Mouse (Mus musculus): ENCODE results near the gene Traf3ip3.

DNA sequence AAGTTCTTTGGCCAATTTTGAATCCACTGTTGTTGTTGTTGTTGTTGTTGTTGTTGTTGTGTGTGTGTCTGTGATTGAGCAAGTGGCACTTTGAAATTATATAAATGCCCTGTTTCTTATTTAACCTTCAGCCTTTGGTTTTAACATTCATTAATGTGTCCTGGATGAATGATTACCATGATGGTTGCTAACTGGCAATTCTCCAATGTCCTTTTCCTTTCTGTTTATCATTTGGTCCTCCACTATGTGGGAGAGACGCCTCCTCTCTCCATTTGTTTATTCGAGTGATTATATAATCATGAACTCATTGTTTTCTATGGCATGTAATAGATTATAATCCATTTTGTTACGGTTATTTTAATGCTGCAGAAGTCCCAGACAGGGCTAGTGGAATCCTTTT is 29.0 kb upstream of the Traf3ip3 start:
- no peak for TF ChIP-seq POLR2A (IDR thresholded peaks at IDR 0.05; ENCODE audit: insufficient read length, low read depth)
- no peak for TF ChIP-seq MYOG (IDR thresholded peaks at IDR 0.05; ENCODE audit: control insufficient read depth in 1 of 3, insufficient read depth in 1 of 3, insufficient read length in 2 of 3, low read depth in 2 of 3)
- TF ChIP-seq TCF12 (IDR thresholded peaks at IDR 0.05; ENCODE audit: insufficient read depth, poor library complexity, severe bottlenecking), result no peak
- no peak for TF ChIP-seq MAX (IDR thresholded peaks at IDR 0.05; ENCODE audit: low read depth)
- TF ChIP-seq TCF3 (IDR thresholded peaks at IDR 0.05; ENCODE audit: insufficient read length, low read depth), result no peak
- TF ChIP-seq POLR2AphosphoS2 (IDR thresholded peaks at IDR 0.05; ENCODE audit: insufficient read length, low read depth), result no peak
- TF ChIP-seq CEBPB (IDR thresholded peaks at IDR 0.05; ENCODE audit: insufficient read depth, poor library complexity, severe bottlenecking), result no peak
- TF ChIP-seq USF1 (IDR thresholded peaks at IDR 0.05; ENCODE audit: low read depth), result no peak
- no peak for TF ChIP-seq MYOD1 (IDR thresholded peaks at IDR 0.05; ENCODE audit: control insufficient read depth in 1 of 3, insufficient read length in 2 of 3, low read depth in 2 of 3)
- no peak for TF ChIP-seq REST (IDR thresholded peaks at IDR 0.05; ENCODE audit: insufficient read depth, insufficient read length)
- TF ChIP-seq E2F4 (IDR thresholded peaks at IDR 0.05; ENCODE audit: insufficient read depth), result no peak

Data from myocyte (in vitro differentiated cells).